Mouse (Mus musculus) thymus, postnatal 0 days (tissue): ENCODE data around the gene Brinp1. TPM values are rescaled to one million over a fixed set of nuclear protein-coding genes. Genes with fewer than 3 reads are reported as not detected.
"Not testable (repeated sequence)": the region's sequence is repeated elsewhere in the genome, so short reads cannot be mapped to it uniquely, and the experiment has no call there.

Source experiments
- DNase-seq: peaks from one replicate; pipeline ENCODE4 v3.0.0-alpha.2; 2015; ENCODE audit warnings: low spot score
- polyA plus RNA-seq: library from polyadenylated mRNA; unstranded; fragments of >200 nt; fragmentation: Nextera tagmentation; extraction: Ambion mirVana; gene quantifications from 2 replicates; pipeline ENCODE4 v1.2.1, GENCODE M21; 2015

Brinp1 gene
- polyA plus RNA-seq, 1 experiment from 2014 or later, result 0.46 TPM

- no peak for DNase-seq
Measured at GRCm38 (mm10) chr4:68845964-68846363, 108.2 kb downstream of the Brinp1 start.

DNA sequence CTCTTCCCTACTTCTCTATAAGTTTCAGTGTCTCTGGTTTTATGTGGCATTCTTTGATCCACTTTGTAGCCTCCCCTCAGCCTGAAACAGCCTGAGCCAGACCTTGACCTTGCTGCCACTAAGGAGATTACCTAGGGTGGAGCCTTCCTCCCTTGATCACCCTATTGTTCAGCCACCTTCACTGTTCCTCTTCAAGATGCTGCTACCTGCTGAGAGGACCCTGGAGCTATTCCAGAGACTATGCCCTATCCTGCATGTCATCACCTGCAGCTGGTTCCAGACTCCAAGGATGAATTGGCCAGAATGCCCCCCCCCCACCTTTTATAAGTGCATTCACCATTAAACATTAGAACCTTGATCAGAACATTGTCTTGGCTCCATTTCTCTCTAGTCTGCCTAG, 140.2 kb downstream of the Brinp1 start:
- not testable (repeated sequence) for DNase-seq

- no peak for DNase-seq
Measured at GRCm38 (mm10) chr4:68806502-68806901, 147.7 kb downstream of the Brinp1 start.

DNA sequence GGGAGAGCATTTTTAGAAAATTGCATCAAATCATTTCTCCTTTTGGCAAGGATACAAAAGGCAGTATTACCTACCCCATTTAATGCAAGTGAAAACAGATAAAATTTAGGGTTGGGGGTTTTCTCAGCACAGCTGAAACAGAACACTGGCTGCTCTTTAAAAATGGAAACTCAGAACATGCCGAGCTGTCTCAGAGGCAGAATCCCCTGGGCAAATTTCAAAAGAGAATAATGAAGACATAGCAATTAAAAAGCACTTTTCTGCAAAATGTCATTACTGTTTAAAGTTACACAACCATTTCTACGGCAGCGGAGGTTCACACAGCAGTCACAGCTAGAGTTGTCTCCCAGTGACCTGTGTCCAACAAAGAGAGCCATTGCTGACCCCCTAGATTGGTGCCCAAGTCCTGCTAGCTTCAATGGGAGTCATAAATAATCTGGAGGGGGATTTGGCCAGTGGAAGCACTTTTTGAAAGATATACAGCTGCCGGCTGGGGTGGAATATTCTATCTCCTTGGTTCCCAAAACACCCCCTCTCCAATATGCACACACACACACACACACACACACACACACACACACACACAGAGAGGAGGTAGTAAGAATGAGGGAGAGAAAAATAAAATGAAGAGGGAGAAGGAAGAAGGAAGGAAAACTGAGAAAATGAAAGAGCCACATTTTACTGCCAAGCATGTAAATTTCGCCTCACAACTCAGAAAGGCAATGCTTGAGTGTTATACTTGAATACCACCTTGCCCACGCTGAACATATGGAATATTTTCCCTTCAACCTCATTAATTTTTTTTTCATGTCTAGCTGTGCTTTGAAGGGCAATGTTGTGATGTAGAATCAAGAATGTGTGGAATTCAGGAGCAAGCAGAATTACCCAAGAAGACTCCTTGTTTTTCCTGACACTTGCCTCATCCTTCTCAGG, 152.0 kb downstream of the Brinp1 start:
- DNase-seq, result no peak

- DNase-seq, result no peak
Measured at GRCm38 (mm10) chr4:68790003-68790402, 164.2 kb downstream of the Brinp1 start.

GRCm38 (mm10) chr4:68788477-68788999, 165.7 kb downstream of the Brinp1 start:
- DNase-seq, result no peak

DNA sequence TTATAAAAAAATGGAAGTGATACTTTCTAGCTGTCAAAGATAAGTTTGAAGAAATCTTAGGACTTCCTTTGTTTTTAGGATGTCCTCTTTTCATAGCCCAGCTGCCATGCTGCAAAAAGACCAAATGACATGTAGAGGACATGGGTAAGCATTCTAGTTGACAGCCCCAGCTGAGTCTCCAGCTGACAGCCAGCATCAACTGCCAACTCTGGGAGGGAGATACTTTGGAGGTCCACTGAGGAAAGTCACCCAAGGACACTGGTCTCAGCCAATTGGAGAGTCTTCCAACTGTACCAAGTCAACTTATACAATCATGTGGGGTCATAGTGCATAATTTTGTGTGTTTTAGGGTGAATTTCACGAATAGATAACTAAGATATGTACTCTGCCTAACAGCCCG, 166.6 kb downstream of the Brinp1 start:
- no peak for DNase-seq

DNA sequence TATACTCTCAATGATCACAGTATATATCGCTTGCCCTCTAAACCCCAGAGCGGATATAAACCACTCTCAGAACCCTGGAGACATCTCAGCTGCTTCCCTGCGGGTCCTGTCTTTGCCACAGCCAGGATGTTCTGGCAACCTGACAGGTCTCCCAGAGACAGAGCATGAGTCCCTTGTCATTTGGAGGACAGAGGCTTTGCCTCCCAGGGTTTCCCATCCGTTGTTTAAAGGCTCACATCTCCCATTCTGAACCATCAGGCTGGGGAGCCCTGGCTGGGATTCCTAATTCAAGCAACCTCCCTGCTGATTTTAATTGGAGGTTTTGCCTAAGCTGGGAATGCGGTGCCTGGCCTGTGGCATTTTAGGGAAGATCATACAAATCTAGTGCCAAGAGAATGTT, 185.9 kb downstream of the Brinp1 start:
- DNase-seq, result no peak

DNA sequence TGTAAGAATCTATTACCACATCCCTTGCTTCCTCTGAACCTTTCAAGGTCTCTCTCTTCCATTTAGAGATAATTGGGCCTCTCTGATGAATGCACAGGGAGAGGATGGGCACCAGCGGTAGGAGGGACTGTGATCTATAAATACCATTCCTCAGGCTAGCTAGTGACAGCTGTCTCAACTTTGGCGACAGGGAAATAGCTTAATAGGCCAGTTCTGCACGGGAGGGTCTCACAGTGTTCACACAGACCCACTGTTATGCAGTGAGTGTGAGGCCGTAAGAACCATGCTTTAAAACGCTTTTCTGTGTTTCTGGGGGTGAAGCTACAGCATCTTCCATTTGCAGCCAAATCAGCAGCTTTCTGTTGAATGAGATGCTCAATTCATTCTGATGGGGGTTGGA, 186.8 kb downstream of the Brinp1 start:
- no peak for DNase-seq

GRCm38 (mm10) chr4:68765772-68766573, 188.2 kb downstream of the Brinp1 start:
- DNase-seq, result no peak

GRCm38 (mm10) chr4:68764937-68765336, 189.3 kb downstream of the Brinp1 start:
- no peak for DNase-seq

GRCm38 (mm10) chr4:68720983-68721382, 233.2 kb downstream of the Brinp1 start:
- no peak for DNase-seq
